Mouse (Mus musculus) megakaryocyte, embryonic 14.5 days (primary cell): ENCODE results near the gene Plxdc1.

Source experiments
- FLI1 ChIP-seq: IDR thresholded peaks from 2 replicates; pipeline ENCODE4 v1.6.1; 2012; ENCODE audit warnings: low read length, inconsistent platforms, mixed read lengths
- GATA1 ChIP-seq: IDR thresholded peaks from 3 replicates; pipeline ENCODE4 v1.6.1; 2012; ENCODE audit warnings: mixed read lengths, low read length, inconsistent platforms, borderline replicate concordance

GRCm38 (mm10) chr11:97947426-97947825, 38.8 kb downstream of the Plxdc1 start:
- TF ChIP-seq GATA1, result no peak
- no peak for TF ChIP-seq FLI1
